Mouse (Mus musculus) E14TG2a.4 (cell line): ENCODE measurements around the gene Jmjd8.

Experiments
- H3K27me3 ChIP-seq: 2 replicates; pipeline ENCODE4 v1.6.1; 2014; ENCODE audit warnings: low read length, control low read depth; ENCODE audit not compliant: insufficient read depth
- H3K36me3 ChIP-seq: 2 replicates; pipeline ENCODE4 v1.6.1; 2014; ENCODE audit warnings: low read length, control low read depth; ENCODE audit not compliant: insufficient read depth
- H3K4me1 ChIP-seq: replicated peaks from 2 replicates; pipeline ENCODE4 v1.6.1; 2014; ENCODE audit warnings: low read depth, low read length, control low read depth
- H3K4me3 ChIP-seq: replicated peaks from 2 replicates; pipeline ENCODE4 v1.5.1; 2014; ENCODE audit warnings: mild to moderate bottlenecking, low read length
- H3K9me3 ChIP-seq: 2 replicates; pipeline ENCODE4 v1.6.1; 2014; ENCODE audit warnings: low read length, control low read depth
- CTCF ChIP-seq: conservative IDR thresholded peaks from 2 replicates; pipeline ENCODE4 v1.5.1; 2014; ENCODE audit warnings: low read length
- NANOG ChIP-seq: IDR thresholded peaks from 2 replicates; pipeline ENCODE4 v1.6.1; 2014; ENCODE audit warnings: borderline replicate concordance, low read length, mixed read lengths
- POU5F1 ChIP-seq: IDR thresholded peaks from 2 replicates; pipeline ENCODE4 v1.6.1; 2014; ENCODE audit warnings: low read length, borderline replicate concordance

Jmjd8 gene

GRCm38 (mm10) chr17:25840519-25840918 is 11.9 kb downstream of the Jmjd8 start:
- Histone ChIP-seq H3K9me3 (no peaks in the 10 kb centered on the region), H3K4me3 (no peak overlapping the region), H3K36me3 (peaks cover 79% of the 10 kb centered on the region), H3K27me3 (peaks cover 11% of the 10 kb centered on the region), H3K4me1 (peaks cover 58% of the 10 kb centered on the region)
- no peak for TF ChIP-seq NANOG
- TF ChIP-seq CTCF, result no peak
- no peak for TF ChIP-seq POU5F1

DNA sequence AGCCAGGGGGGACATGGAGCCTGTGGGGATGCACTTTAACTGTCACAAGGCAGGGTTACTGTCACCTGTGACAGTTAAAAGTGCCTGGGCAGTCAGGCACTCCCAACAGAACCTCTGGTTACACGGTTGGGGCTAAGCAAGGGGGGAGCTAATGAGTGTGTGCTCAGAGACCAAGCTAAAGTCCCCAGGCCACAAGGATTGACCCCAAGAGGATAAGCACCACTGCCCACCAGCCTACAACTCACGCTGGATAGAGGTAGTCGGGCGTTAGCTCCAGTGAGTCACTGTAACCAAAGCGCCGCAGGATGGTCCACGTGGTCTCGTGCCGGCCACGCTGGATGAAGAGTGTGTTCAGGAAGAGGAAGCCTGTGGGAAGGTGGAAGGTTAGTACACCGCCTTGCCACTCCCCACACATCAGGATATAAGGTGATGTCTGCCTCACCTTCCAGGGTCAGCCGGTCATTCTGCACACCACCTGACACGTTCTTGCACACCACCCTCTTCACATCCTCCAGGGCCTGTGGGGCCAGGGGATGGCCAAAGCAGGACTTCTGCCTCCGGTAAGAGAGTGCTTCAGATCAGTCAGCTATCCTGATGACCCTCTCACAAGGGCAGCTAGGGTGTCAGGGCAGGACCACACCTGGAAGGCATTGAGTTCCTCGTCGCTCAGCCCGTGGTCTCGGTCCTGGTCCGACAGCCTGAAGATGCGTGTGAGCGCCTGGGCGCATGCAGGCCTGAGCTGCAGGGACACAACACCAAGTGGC is 12.6 kb downstream of the Jmjd8 start, which contains the start of gene Gm20683:
TSS of gene Gm20683 (minus strand) at position 647 of the 764 bp plus-strand sequence.
- H3K9me3 ChIP-seq, result no peaks in the 10 kb centered on the region
- peaks cover 53% of the 10 kb centered on the region for H3K4me1 ChIP-seq
- H3K27me3 ChIP-seq, result peaks cover 5% of the 10 kb centered on the region
- no peak for TF ChIP-seq NANOG
- no peak for TF ChIP-seq CTCF
- TF ChIP-seq POU5F1, result no peak
- H3K4me3 ChIP-seq, result no peak within 1 kb of the TSS
- H3K36me3 ChIP-seq, result peaks cover 79% of the 10 kb centered on the region

DNA sequence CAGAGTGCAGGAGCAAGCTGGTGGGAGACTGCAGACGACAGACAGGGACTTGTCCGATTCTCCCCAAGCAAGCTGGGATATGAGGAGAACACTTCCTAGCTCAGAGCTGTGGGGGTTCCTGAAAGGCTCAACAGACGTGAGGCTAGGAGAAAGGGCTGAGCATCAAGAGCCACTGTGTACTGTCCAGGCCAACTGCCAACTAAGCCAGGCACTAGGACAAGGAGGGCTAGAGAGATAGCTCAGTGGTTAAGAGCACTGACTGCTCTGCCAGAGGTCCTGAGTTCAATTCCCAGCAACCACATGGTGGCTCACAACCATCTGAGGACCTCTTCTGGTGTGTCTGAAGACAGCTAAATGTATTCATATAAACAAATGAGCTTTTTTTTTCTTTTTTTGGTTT is 13.8 kb downstream of the Jmjd8 start:
- Histone ChIP-seq H3K36me3 (peaks cover 86% of the 10 kb centered on the region), H3K27me3 (no peaks in the 10 kb centered on the region), H3K4me3 (no peak overlapping the region), H3K4me1 (peaks cover 43% of the 10 kb centered on the region), H3K9me3 (no peaks in the 10 kb centered on the region)
- TF ChIP-seq NANOG, result no peak
- no peak for TF ChIP-seq POU5F1
- no peak for TF ChIP-seq CTCF

DNA sequence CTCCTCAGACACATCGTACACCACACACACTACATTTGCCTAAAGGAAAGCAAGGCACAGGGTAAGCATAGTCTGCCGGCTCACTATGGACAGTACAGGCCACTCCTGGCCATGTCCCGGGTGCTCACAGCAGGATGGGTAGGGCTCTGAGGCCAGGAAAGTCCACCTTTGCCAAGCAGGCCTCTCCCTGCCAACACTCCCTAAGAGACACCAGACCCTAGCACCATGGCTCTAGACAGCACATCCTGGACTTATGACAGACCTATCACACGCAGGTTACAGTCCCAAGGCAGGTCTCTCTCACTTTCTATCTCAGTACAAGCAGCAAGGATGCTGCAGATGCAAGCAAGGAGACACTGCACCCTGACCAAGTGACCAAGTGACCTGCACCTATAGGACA is 14.5 kb downstream of the Jmjd8 start:
- H3K27me3 ChIP-seq, result no peaks in the 10 kb centered on the region
- H3K36me3 ChIP-seq, result peaks cover 86% of the 10 kb centered on the region
- TF ChIP-seq NANOG (no peak), POU5F1 (no peak)
- H3K4me3 ChIP-seq, result no peak overlapping the region; the same call in 1 of the 2 replicates
- H3K4me1 ChIP-seq, result peaks cover 37% of the 10 kb centered on the region
- H3K9me3 ChIP-seq, result no peaks in the 10 kb centered on the region

DNA sequence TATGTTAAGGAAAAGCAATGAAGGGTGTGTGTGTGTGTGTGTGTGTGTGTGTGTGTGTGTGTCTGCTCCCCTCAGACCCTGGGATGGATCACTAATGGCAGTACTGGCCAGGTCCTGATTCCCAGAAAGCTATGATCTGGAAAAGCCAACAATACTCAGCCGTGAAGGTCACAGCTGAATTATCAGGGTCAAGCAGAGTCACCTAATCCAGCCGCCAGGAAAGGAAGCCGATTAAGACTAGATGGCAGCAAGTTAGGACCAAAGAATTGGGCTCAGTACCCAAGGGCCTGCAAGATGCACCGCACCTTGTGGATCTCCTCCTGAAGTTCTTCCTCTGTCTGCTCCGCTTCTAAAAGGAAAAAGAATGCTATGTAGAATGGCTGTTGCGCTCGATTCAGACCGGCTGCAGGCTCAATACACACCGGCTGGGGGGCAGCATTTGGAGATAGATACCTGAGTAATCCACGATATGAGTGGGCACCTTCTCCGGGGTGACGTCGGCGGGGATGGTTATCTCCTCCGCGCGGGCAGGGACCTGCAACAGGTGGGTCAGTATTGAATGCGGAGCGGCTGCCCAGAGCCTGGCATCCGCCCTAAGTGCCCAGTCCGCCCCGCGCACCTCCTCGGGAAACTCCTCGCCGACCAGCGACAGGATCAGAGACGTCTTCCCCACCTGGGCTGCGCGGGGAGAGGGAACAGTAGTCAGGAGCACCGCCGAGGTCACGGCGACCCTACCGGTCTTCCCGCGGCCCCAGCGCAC is 15.1 kb downstream of the Jmjd8 start:
- H3K9me3 ChIP-seq, result no peaks in the 10 kb centered on the region
- no peak for TF ChIP-seq POU5F1
- TF ChIP-seq NANOG, result no peak
- no peak for TF ChIP-seq CTCF
- H3K36me3 ChIP-seq, result peaks cover 86% of the 10 kb centered on the region

GRCm38 (mm10) chr17:25844396-25844901 is 15.8 kb downstream of the Jmjd8 start, which contains the start of gene Rhot2:
Gene Rhot2, minus strand, starts transcription at chr17:25844851.
- H3K27me3 ChIP-seq, result no peaks in the 10 kb centered on the region
- peaks cover 35% of the 10 kb centered on the region for H3K4me1 ChIP-seq
- no peaks in the 10 kb centered on the region for H3K9me3 ChIP-seq
- H3K4me3 ChIP-seq, result peak within 1 kb of the TSS; percentile 90
- peaks cover 86% of the 10 kb centered on the region for H3K36me3 ChIP-seq
- TF ChIP-seq NANOG (no peak), POU5F1 (no peak), CTCF (no peak; the same call in 1 of the 2 replicates)

More for the DNA sequence above, 15.1 kb downstream of the Jmjd8 start:
- Histone ChIP-seq H3K27me3 (no peaks in the 10 kb centered on the region), H3K4me1 (peaks cover 37% of the 10 kb centered on the region), H3K4me3 (peak overlapping the region; percentile 90)

DNA sequence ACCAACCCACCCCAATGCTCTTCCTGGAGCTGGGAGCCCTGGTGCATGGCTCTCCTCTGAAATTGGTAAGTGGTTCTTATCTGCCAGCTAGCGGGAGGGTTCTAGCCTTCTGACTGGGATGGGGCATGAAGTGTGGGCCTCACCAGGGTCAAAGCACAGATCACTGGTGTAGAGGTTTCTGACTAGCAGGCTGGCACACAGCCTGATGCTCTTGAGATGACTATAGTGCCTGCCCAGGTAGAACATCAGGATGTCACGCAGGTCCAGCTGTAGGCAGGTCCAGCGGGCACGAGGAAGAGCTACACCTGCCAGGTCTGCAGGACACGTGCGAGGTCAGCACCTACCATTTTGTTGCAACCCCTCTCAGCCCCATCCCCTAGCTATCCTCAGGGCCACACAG is 31.6 kb downstream of the Jmjd8 start:
- TF ChIP-seq POU5F1, result no peak
- no peak for TF ChIP-seq CTCF
- TF ChIP-seq NANOG, result no peak
- 0 out of 2 replicates have a peak overlapping the region, but pooled peaks have one; percentile 88 for H3K4me3 ChIP-seq
- peaks cover 35% of the 10 kb centered on the region for H3K36me3 ChIP-seq
- peaks cover 37% of the 10 kb centered on the region for H3K4me1 ChIP-seq
- H3K27me3 ChIP-seq, result no peaks in the 10 kb centered on the region; the same call in 1 of the 2 replicates
- H3K9me3 ChIP-seq, result no peaks in the 10 kb centered on the region

DNA sequence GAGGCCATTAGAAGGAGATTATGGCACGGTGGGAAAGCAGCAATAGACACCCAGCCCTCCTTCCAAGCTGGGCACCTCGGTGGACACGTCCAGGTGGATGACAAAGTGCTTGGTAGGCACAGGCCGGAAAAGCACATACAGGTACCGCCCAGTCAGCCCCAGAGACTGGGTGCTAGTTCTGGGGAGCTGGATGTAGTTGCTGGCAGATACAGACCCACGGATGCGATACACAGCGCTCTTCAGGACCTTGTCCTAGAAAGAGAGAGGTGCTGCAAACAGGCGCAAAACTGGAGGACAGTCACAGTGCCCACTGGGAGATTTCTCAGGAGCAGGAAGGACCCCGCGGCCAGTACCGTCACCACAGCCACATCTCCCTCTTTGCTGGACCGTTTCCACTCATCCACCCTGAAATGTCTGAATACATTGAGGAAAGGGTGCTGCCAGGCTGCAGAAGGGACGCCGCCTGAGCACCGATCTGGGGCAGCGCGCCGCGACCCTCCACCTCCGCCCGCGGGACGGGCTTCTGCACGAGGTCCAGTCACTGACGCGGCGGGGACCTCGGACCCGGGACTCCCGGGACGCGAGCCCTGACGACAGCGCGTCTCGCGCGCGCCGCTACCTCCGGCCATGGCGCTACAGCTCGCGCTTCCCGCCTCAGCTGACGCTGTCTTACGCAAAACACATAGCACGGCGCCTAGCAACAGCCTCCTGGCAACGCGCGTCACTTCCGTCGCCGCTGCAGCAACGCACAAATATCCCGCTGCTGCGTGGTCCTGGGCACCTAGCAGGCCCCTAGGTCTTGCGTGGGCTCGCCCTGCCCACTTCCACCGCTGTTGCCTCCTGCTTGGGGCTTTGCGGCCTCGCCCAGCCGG is 32.4 kb downstream of the Jmjd8 start, which contains the start of gene Wdr90:
TSS of gene Wdr90 (minus strand) at position 670 of the 872 bp plus-strand sequence.
- TF ChIP-seq POU5F1, result no peak
- no peak for TF ChIP-seq CTCF
- no peak for TF ChIP-seq NANOG
- Histone ChIP-seq H3K4me1 (peaks cover 37% of the 10 kb centered on the region), H3K4me3 (peak within 1 kb of the TSS; percentile 88), H3K27me3 (no peaks in the 10 kb centered on the region; the same call in 1 of the 2 replicates), H3K36me3 (peaks cover 33% of the 10 kb centered on the region), H3K9me3 (no peaks in the 10 kb centered on the region)
